Mouse (Mus musculus) heart, adult 11 months (tissue): ENCODE data around the gene Gnl2.

ENCODE experiments used
- DNase-seq: peaks from one replicate; pipeline ENCODE4 v3.0.0; 2022

The Gnl2 gene

GRCm38 (mm10) chr4:125004886-125005285 lies 11.5 kb upstream of the Gnl2 start:
- DNase-seq, result no peak

GRCm38 (mm10) chr4:125007460-125007859 lies 8.9 kb upstream of the Gnl2 start:
- DNase-seq, result no peak

GRCm38 (mm10) chr4:125008220-125008619 lies 8.2 kb upstream of the Gnl2 start:
- no peak for DNase-seq

- no peak for DNase-seq
Measured at GRCm38 (mm10) chr4:125008712-125009111, 7.7 kb upstream of the Gnl2 start.

GRCm38 (mm10) chr4:125017431-125017830 lies 1.0 kb downstream of the Gnl2 start:
- no peak for DNase-seq

- DNase-seq, result no peak
Measured at GRCm38 (mm10) chr4:125020780-125021538, 4.6 kb downstream of the Gnl2 start.

- peak; percentile 99 for DNase-seq
Measured at GRCm38 (mm10) chr4:125029891-125030614, 13.7 kb downstream of the Gnl2 start.

- no peak for DNase-seq
Measured at GRCm38 (mm10) chr4:125034341-125034740, 18.0 kb downstream of the Gnl2 start.

- DNase-seq, result peak; percentile 93
Measured at GRCm38 (mm10) chr4:125044454-125044853, 28.1 kb downstream of the Gnl2 start.

GRCm38 (mm10) chr4:125055385-125055784 lies 39.0 kb downstream of the Gnl2 start:
- DNase-seq, result no peak

- DNase-seq, result no peak
Measured at GRCm38 (mm10) chr4:125056476-125056875, 40.1 kb downstream of the Gnl2 start.

GRCm38 (mm10) chr4:125057273-125057672 lies 40.9 kb downstream of the Gnl2 start:
- no peak for DNase-seq

- DNase-seq, result no peak
Measured at GRCm38 (mm10) chr4:125058033-125058432, 41.6 kb downstream of the Gnl2 start.

- DNase-seq, result peak; percentile 92
Measured at GRCm38 (mm10) chr4:125059025-125059424, 42.6 kb downstream of the Gnl2 start.

- DNase-seq, result no peak
Measured at GRCm38 (mm10) chr4:125063829-125064228, 47.4 kb downstream of the Gnl2 start.

- peak; percentile 96 for DNase-seq
Measured at GRCm38 (mm10) chr4:125065517-125066307, 49.3 kb downstream of the Gnl2 start, which contains the start of gene Dnali1. Dnali1 (minus strand) TSS chr4:125065703.

- DNase-seq, result peak; percentile 99
Measured at GRCm38 (mm10) chr4:125066490-125067370, 50.3 kb downstream of the Gnl2 start, which contains the start of gene Snip1. Snip1 (plus strand) TSS chr4:125066672.

- no peak for DNase-seq
Measured at GRCm38 (mm10) chr4:125077700-125078099, 61.3 kb downstream of the Gnl2 start.

- no peak for DNase-seq
Measured at GRCm38 (mm10) chr4:125078698-125079097, 62.3 kb downstream of the Gnl2 start.

- DNase-seq, result peak; percentile 99
Measured at GRCm38 (mm10) chr4:125084403-125085345, 68.3 kb downstream of the Gnl2 start, which contains the start of gene Meaf6. Meaf6 (plus strand) TSS chr4:125085134.

GRCm38 (mm10) chr4:125085346-125085841 lies 69.0 kb downstream of the Gnl2 start:
- no peak for DNase-seq
